Mouse (Mus musculus) lung, postnatal 0 days (tissue): ENCODE results near the gene Anks1. TPM values are rescaled to one million over a fixed set of nuclear protein-coding genes. Genes with fewer than 3 reads are reported as not detected.
"Not testable (repeated sequence)": the region's sequence is repeated elsewhere in the genome, so short reads cannot be mapped to it uniquely, and the experiment has no call there.

Source experiments
- ATAC-seq: fragments of 200-750 bp; cut with Nextera tagmentation; 2 replicates; pipeline ENCODE4 v1.8.0; 2017; ENCODE audit warnings: moderate library complexity
- DNase-seq: peaks from one replicate; pipeline ENCODE4 v3.0.0-alpha.2; 2016; ENCODE audit warnings: low spot score
- H3K27ac ChIP-seq: fragments of 300-500 bp; sonication (generic); 2 replicates; pipeline ENCODE4 v1.5.1; 2014; ENCODE audit warnings: antibody characterized with exemption, mild to moderate bottlenecking, low read length, mixed read lengths
- H3K27me3 ChIP-seq: fragments of 300-500 bp; sonication (generic); replicated peaks from 2 replicates; pipeline ENCODE4 v1.6.1; 2014; ENCODE audit warnings: low read length, mixed read lengths; ENCODE audit not compliant: insufficient read depth
- H3K36me3 ChIP-seq: fragments of 300-500 bp; sonication (generic); 2 replicates; pipeline ENCODE4 v1.6.1; 2014; ENCODE audit warnings: low read length, mixed read lengths; ENCODE audit not compliant: insufficient read depth
- H3K4me1 ChIP-seq: fragments of 300-500 bp; sonication (generic); 2 replicates; pipeline ENCODE4 v1.6.1; 2014; ENCODE audit warnings: antibody characterized with exemption, low read depth, low read length, mixed read lengths; ENCODE audit not compliant: insufficient read depth
- H3K4me2 ChIP-seq: fragments of 300-500 bp; sonication (generic); replicated peaks from 2 replicates; pipeline ENCODE4 v1.6.1; 2014; ENCODE audit warnings: low read depth, mild to moderate bottlenecking, low read length, moderate library complexity, mixed read lengths
- H3K4me3 ChIP-seq: fragments of 300-500 bp; sonication (generic); 2 replicates; pipeline ENCODE4 v1.5.1; 2014; ENCODE audit warnings: low read depth, low read length
- H3K9ac ChIP-seq: fragments of 300-500 bp; sonication (generic); replicated peaks from 2 replicates; pipeline ENCODE4 v1.6.1; 2014; ENCODE audit warnings: low read depth, mild to moderate bottlenecking
- H3K9me3 ChIP-seq: fragments of 300-500 bp; sonication (generic); 2 replicates; pipeline ENCODE4 v1.6.1; 2016; ENCODE audit warnings: low read length, mixed read lengths
- CTCF ChIP-seq: IDR thresholded peaks from 2 replicates; pipeline ENCODE4 v1.5.1; 2016; ENCODE audit warnings: antibody characterized with exemption, mild to moderate bottlenecking
- EP300 ChIP-seq: IDR thresholded peaks from 2 replicates; pipeline ENCODE4 v1.6.1; 2016; ENCODE audit warnings: antibody characterized with exemption, mild to moderate bottlenecking, control low read depth
- WGBS: fragments of 180-500 bp; shearing (Covaris S2); extraction: QIAGEN DNeasy Blood & Tissue Kit; methylation state at CpG from one replicate; pipeline ENCODE4 v1.1.7; 2014; 5-methylcytosine and 5-hydroxymethylcytosine counted together
- polyA plus RNA-seq: library from polyadenylated mRNA; unstranded; fragments of >200 nt; fragmentation: Nextera tagmentation; extraction: Ambion mirVana; gene quantifications from 2 replicates; pipeline ENCODE4 v1.2.1, GENCODE M21; 2015

The Anks1 gene
- polyA plus RNA-seq, 1 experiment from 2014 or later: 25.4 TPM

GRCm38 (mm10) chr17:27981451-27982069 lies 72.5 kb downstream of the Anks1 start:
- H3K4me3 ChIP-seq: no peak overlapping the region
- H3K9ac ChIP-seq: no peak overlapping the region
- no peak overlapping the region for H3K27ac ChIP-seq
- H3K9me3 ChIP-seq: no peaks in the 10 kb centered on the region
- DNase-seq: no peak
- no peaks in the 10 kb centered on the region for H3K27me3 ChIP-seq
- H3K4me2 ChIP-seq: no peak overlapping the region
- 74% methylated on average over 5 of the region's 5 CpGs for WGBS
- ATAC-seq: no peak
- TF ChIP-seq CTCF (no peak), EP300 (no peak)
- H3K36me3 ChIP-seq: peaks cover 29% of the 10 kb centered on the region
- no peaks in the 10 kb centered on the region for H3K4me1 ChIP-seq

- not testable (repeated sequence) for ATAC-seq, H3K4me3 ChIP-seq, H3K9me3 ChIP-seq, H3K9ac ChIP-seq, DNase-seq, H3K27me3 ChIP-seq, H3K4me1 ChIP-seq, H3K4me2 ChIP-seq, H3K27ac ChIP-seq
- H3K36me3 ChIP-seq: peaks cover 29% of the 10 kb centered on the region
- WGBS: 87% methylated on average over 13 of the region's 14 CpGs
These were observed 73.0 kb downstream of the Anks1 start for GRCm38 (mm10) chr17:27982070-27982457.

GRCm38 (mm10) chr17:27982712-27983266 lies 73.7 kb downstream of the Anks1 start:
- Histone ChIP-seq H3K9me3 (no peaks in the 10 kb centered on the region), H3K4me3 (no peak overlapping the region), H3K27me3 (no peaks in the 10 kb centered on the region), H3K9ac (no peak overlapping the region), H3K36me3 (peaks cover 25% of the 10 kb centered on the region), H3K4me1 (no peaks in the 10 kb centered on the region), H3K4me2 (no peak overlapping the region), H3K27ac (no peak overlapping the region)
- ATAC-seq (no peak), DNase-seq (no peak)
- 70% methylated on average over 7 of the region's 7 CpGs for WGBS
- TF ChIP-seq CTCF (no peak), EP300 (no peak)

GRCm38 (mm10) chr17:27984421-27984820 lies 75.3 kb downstream of the Anks1 start:
- TF ChIP-seq EP300 (no peak), CTCF (peak; percentile 72)
- no peaks in the 10 kb centered on the region for H3K4me1 ChIP-seq
- no peak overlapping the region for H3K4me3 ChIP-seq
- ATAC-seq (no peak), DNase-seq (no peak)
- H3K9ac ChIP-seq: no peak overlapping the region
- no peaks in the 10 kb centered on the region for H3K9me3 ChIP-seq
- no peaks in the 10 kb centered on the region for H3K27me3 ChIP-seq
- H3K4me2 ChIP-seq: no peak overlapping the region
- WGBS: 91% methylated on average over 12 of the region's 12 CpGs
- peaks cover 24% of the 10 kb centered on the region; the same call in 1 of the 2 replicates for H3K36me3 ChIP-seq
- H3K27ac ChIP-seq: no peak overlapping the region

- Histone ChIP-seq H3K36me3 (peaks cover 28% of the 10 kb centered on the region; the same call in 1 of the 2 replicates), H3K4me1 (no peaks in the 10 kb centered on the region), H3K9ac (no peak overlapping the region), H3K27ac (no peak overlapping the region), H3K9me3 (no peaks in the 10 kb centered on the region), H3K27me3 (no peaks in the 10 kb centered on the region), H3K4me3 (no peak overlapping the region), H3K4me2 (no peak overlapping the region)
- ATAC-seq (no peak), DNase-seq (no peak)
- WGBS: 93% methylated on average over 19 of the region's 19 CpGs
- TF ChIP-seq CTCF (no peak), EP300 (no peak)
These were observed 77.0 kb downstream of the Anks1 start for GRCm38 (mm10) chr17:27986106-27986505.

DNA sequence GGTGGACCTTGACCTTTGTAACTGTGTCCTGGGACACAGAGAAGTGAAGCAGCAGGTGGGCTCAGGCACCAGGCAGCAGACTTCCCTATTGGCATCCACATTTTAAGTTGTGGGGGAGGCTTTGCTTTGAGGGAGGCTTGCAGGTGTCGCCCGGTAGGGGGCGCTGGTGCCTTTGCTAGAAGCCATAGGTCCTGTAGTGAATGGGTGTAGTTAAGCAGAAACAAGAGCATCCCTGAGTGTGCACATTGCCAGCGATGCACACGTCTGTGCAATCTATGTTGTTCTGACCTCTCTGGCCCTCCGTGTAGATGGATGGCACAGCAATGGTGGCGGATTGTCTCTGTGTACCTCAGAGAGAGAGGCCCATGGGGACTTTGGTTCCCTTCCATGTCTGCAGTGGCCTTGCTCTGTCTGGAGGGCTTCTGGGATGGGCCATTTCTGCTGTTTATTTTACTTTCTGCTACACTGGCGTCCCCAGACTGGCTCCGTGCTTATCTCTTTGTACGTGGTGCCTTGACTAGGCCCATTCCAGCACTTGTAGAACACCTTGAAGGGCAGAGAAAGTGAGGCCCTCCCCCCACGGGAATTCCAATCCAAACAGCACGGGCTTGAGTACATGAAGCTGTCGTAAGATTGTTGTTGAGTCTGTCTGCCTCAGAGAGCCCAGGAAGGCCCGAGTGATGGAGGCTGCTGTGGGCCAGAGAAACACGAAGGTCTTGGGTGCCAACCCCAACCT lies 80.9 kb downstream of the Anks1 start:
- DNase-seq (peak; percentile 91), ATAC-seq (peak; percentile 89)
- H3K9ac ChIP-seq: no peak overlapping the region
- WGBS: 15% methylated on average over 15 of the region's 15 CpGs
- peak; percentile 87; the same call in 1 of the 2 replicates for TF ChIP-seq EP300
- TF ChIP-seq CTCF: peak; percentile 98
- H3K36me3 ChIP-seq: peaks cover 38% of the 10 kb centered on the region; the same call in 1 of the 2 replicates
- H3K9me3 ChIP-seq: no peaks in the 10 kb centered on the region
- no peaks in the 10 kb centered on the region for H3K27me3 ChIP-seq
- no peak overlapping the region for H3K4me2 ChIP-seq
- H3K4me1 ChIP-seq: no peaks in the 10 kb centered on the region
- H3K27ac ChIP-seq: peak overlapping the region; percentile 66
- no peak overlapping the region for H3K4me3 ChIP-seq
